Mouse (Mus musculus): ENCODE data around the gene Eif4g2.

- TF ChIP-seq MAFK (IDR thresholded peaks at IDR 0.05; ENCODE audit: insufficient read depth, low read depth, low read length) (no peak), ZNF384 (IDR thresholded peaks at IDR 0.05; ENCODE audit: low read depth, low read length) (no peak), ZC3H11A (IDR thresholded peaks at IDR 0.05; ENCODE audit: borderline replicate concordance, low read depth, low read length) (no peak)
Measured at GRCm38 (mm10) chr7:111055221-111055620, 27.6 kb downstream of the Eif4g2 start.

All from ES-E14 (cell line).